Mouse (Mus musculus) embryonic facial prominence, embryonic 15.5 days (tissue): ENCODE measurements around the gene Tbc1d8. TPM values are rescaled to one million over a fixed set of nuclear protein-coding genes. Genes with fewer than 3 reads are reported as not detected.

ENCODE experiments used
- ATAC-seq: fragments of 200-750 bp; cut with Nextera tagmentation; 2 replicates; pipeline ENCODE4 v1.8.0; 2017; ENCODE audit warnings: low read depth, moderate TSS enrichment; ENCODE audit not compliant: insufficient number of reproducible peaks, low FRiP score, low TSS enrichment
- H3K27ac ChIP-seq: fragments of 300-500 bp; sonication (generic); replicated peaks from 2 replicates; pipeline ENCODE4 v1.5.1; 2015; ENCODE audit warnings: mild to moderate bottlenecking, inconsistent platforms
- H3K27me3 ChIP-seq: fragments of 300-500 bp; sonication (generic); 2 replicates; pipeline ENCODE4 v1.6.1; 2015; ENCODE audit warnings: inconsistent platforms
- H3K36me3 ChIP-seq: fragments of 300-500 bp; sonication (generic); 2 replicates; pipeline ENCODE4 v1.6.1; 2015; ENCODE audit warnings: mild to moderate bottlenecking, inconsistent platforms
- H3K4me1 ChIP-seq: fragments of 300-500 bp; sonication (generic); 2 replicates; pipeline ENCODE4 v1.6.1; 2015; ENCODE audit warnings: inconsistent platforms
- H3K4me2 ChIP-seq: fragments of 300-500 bp; sonication (generic); replicated peaks from 2 replicates; pipeline ENCODE4 v1.6.1; 2015; ENCODE audit warnings: mild to moderate bottlenecking, inconsistent platforms
- H3K4me3 ChIP-seq: fragments of 300-500 bp; sonication (generic); replicated peaks from 2 replicates; pipeline ENCODE4 v1.5.1; 2015; ENCODE audit warnings: mild to moderate bottlenecking, inconsistent platforms
- H3K9ac ChIP-seq: fragments of 300-500 bp; sonication (generic); 2 replicates; pipeline ENCODE4 v1.6.1; 2015; ENCODE audit warnings: inconsistent platforms
- H3K9me3 ChIP-seq: fragments of 300-500 bp; sonication (generic); replicated peaks from 2 replicates; pipeline ENCODE4 v1.6.1; 2016; ENCODE audit warnings: inconsistent platforms
- WGBS: fragments of 180-500 bp; shearing (Covaris S2); methylation state at CpG from one replicate; pipeline ENCODE4 v1.1.7; 2015; 5-methylcytosine and 5-hydroxymethylcytosine counted together
- polyA plus RNA-seq: library from polyadenylated mRNA; unstranded; fragments of >200 nt; fragmentation: Nextera tagmentation; extraction: Ambion mirVana; gene quantifications from 2 replicates; pipeline ENCODE4 v1.2.1, GENCODE M21; 2015

Gene Tbc1d8
- polyA plus RNA-seq, 1 experiment from 2014 or later = 12.7 TPM

DNA sequence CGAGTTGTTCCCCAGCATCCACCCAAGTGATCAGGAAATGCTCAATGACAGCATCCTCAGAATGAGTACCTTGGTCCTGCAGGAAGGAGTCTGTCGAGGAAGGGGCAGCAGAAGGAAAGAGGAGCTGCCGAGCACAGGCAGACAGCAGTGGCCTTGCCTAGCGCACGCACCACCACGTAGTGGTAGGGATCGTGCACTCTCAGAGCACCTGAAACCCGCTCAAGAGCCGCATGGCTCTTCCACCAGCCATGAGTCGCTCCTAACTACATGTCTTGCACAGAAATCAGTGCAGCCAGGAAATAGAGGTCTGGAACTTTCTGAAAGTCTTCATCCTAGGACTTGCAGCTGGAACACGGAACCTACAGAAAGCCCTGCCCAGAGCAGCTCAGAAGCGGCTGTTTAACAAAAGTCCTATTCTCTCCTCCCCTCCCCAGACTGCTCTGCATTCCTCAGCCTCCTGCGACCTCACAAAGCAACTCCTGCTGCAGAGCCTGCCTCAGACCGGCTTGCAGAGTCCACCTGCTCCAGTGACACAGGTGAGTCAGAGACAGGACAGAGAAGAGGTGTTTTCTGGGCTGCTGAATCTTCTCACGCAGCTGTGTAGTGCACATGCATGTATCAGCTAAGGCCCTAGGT lies 142.9 kb downstream of the Tbc1d8 start:
- H3K4me2 ChIP-seq = no peak overlapping the region
- no peak overlapping the region for H3K4me3 ChIP-seq
- no peaks in the 10 kb centered on the region for H3K36me3 ChIP-seq
- peaks cover 16% of the 10 kb centered on the region for H3K27me3 ChIP-seq
- 0 out of 2 replicates have a peak, but pooled peaks cover 3% of the 10 kb centered on the region for H3K4me1 ChIP-seq
- ATAC-seq = no peak
- no peak overlapping the region for H3K27ac ChIP-seq
- 24% methylated on average over 15 of the region's 15 CpGs for WGBS
- no peaks in the 10 kb centered on the region for H3K9me3 ChIP-seq
- H3K9ac ChIP-seq = no peak overlapping the region

DNA sequence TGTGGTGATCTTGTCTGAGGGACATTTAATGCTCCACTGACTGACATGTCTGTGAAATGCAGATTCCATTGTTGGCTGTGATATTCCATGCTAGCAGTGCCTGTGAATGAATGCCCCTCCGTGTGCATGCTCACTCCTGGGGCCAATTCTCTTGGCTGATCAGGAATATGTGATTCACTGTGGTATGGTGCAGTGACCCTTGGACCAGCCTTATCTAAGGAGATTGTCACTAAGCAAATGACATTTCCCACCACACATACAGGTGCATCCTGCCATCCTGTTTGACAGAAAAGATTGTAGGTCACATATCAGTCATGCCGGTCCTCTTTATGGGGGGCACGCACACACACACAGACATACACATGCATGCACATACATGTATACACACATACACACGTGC lies 146.1 kb downstream of the Tbc1d8 start:
- Histone ChIP-seq H3K9me3 (no peaks in the 10 kb centered on the region), H3K4me2 (no peak overlapping the region), H3K27ac (no peak overlapping the region), H3K4me3 (no peak overlapping the region), H3K36me3 (no peaks in the 10 kb centered on the region), H3K27me3 (peaks cover 9% of the 10 kb centered on the region), H3K4me1 (0 out of 2 replicates have a peak, but pooled peaks cover 3% of the 10 kb centered on the region), H3K9ac (no peak overlapping the region)
- no peak for ATAC-seq
- 87% methylated on average over 4 of the region's 4 CpGs for WGBS

DNA sequence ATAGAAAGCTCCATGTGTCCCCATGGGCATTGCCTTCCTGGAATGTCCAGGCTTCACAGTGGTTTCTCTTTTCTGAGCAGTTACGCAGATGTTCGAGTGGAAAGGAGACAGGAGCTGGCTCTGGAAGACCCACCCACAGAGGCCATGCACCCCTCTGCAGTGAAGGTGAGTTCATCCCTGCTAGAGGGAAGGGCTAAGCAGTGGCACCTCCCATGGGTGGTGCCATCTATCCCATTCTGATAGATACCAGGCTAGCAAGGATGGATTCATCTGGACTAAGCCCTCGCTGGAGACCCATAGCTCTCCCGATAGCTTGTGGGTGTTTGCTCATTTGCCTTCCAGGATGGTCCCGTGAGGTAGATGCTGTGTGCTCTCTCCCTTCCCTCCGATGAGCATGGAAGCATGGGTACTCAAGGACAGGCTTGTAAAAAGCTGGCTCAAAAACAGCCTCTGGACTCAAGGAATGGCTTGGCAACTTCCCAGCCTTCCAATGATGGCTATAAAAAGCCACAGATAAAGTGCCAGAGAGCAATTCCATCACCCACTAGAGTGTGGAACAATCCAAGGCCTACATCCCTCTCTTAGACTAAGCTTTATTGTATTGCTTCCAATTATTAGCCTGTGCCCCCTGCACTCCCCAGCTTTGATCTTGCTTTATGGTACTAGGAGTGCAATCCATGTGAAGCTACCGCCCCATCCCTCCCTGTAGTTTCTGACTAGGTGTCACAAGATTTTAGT lies 147.5 kb downstream of the Tbc1d8 start:
- 86% methylated on average over 7 of the region's 7 CpGs for WGBS

DNA sequence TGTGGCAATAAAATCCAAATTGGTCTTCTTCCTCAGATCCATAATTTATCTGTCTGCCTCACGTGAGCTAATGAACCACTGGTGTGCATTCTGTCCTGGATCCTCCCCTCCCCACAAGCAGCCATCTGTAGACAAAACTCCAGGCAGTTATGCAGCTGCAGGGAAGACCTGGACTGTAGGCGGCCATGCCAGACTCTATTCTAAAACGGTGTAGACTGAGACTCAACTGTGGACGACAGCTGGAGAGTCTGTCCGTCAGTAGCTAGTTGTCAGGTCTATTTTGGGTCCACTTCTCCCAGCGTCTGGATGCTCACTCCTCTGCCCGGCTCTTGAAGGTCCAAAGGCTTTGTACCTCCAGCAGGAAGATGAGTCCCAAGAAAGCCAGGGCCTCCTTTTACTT lies 151.0 kb downstream of the Tbc1d8 start:
- Histone ChIP-seq H3K27ac (no peak overlapping the region), H3K27me3 (no peaks in the 10 kb centered on the region), H3K9ac (no peak overlapping the region), H3K4me1 (0 out of 2 replicates have a peak, but pooled peaks cover 5% of the 10 kb centered on the region), H3K4me3 (no peak overlapping the region), H3K9me3 (no peaks in the 10 kb centered on the region), H3K36me3 (no peaks in the 10 kb centered on the region), H3K4me2 (no peak overlapping the region)
- no peak for ATAC-seq
- 60% methylated on average over 7 of the region's 7 CpGs for WGBS

More for the DNA sequence above, 147.5 kb downstream of the Tbc1d8 start:
- no peak for ATAC-seq
- H3K4me2 ChIP-seq = no peak overlapping the region
- no peak overlapping the region for H3K9ac ChIP-seq
- no peak overlapping the region for H3K4me3 ChIP-seq
- peaks cover 9% of the 10 kb centered on the region; the same call in 1 of the 2 replicates for H3K27me3 ChIP-seq
- no peaks in the 10 kb centered on the region for H3K9me3 ChIP-seq
- H3K36me3 ChIP-seq = no peaks in the 10 kb centered on the region
- 0 out of 2 replicates have a peak, but pooled peaks cover 3% of the 10 kb centered on the region for H3K4me1 ChIP-seq
- no peak overlapping the region for H3K27ac ChIP-seq

DNA sequence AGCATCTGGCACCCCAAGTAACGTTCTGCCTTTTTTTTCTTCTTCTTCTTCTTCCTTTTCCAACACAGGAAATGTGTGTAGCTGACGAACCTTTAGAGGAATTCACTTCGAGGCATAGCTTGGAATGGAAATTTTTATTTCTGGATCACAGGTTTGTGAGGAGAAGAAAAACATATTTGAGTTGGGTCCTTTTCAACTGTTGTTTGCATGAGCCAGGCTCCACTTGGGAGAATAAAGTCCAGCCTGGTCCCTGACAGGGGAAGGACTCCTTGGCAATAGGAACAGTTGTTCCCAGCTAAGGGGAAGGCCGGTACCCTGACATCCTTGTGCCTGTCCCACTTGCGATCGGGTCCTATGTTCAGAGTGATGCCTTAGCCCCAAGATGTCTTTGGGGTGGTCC lies 153.3 kb downstream of the Tbc1d8 start:
- Histone ChIP-seq H3K27me3 (no peaks in the 10 kb centered on the region), H3K4me3 (no peak overlapping the region), H3K4me2 (no peak overlapping the region), H3K4me1 (peaks cover 11% of the 10 kb centered on the region), H3K36me3 (no peaks in the 10 kb centered on the region), H3K9ac (no peak overlapping the region), H3K27ac (no peak overlapping the region), H3K9me3 (no peaks in the 10 kb centered on the region)
- ATAC-seq = no peak
- WGBS = 73% methylated on average over 6 of the region's 6 CpGs

DNA sequence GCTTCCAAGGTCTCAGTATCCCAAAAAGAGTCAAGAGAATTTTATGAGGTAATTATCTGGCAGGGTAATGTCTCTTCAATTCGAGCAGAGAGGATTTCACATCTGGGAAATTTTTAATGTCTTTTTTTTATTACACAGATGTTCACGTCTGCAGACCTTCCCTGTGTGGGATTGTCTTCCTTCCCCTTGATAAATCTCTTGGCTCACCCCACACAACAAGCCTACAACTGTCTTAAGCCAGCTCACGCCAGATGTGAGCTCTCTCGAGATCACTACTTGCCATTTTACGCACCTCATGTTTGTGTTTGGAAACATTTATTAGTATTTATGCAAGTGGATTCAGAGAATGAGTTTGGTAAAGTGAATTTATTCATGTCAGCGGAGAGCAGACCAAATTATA lies 156.6 kb downstream of the Tbc1d8 start:
- Histone ChIP-seq H3K9ac (no peak overlapping the region), H3K9me3 (no peaks in the 10 kb centered on the region), H3K4me2 (no peak overlapping the region), H3K36me3 (no peaks in the 10 kb centered on the region), H3K4me3 (no peak overlapping the region), H3K27me3 (no peaks in the 10 kb centered on the region), H3K4me1 (peaks cover 34% of the 10 kb centered on the region), H3K27ac (peak overlapping the region; percentile 52)
- 43% methylated on average over 6 of the region's 6 CpGs for WGBS
- no peak for ATAC-seq

Other genes starting within 250 kb of the Tbc1d8 start
- 525 and 532 TPM in 2 replicates for gene Rpl31, start 110.9 kb downstream of the Tbc1d8 start, polyA plus RNA-seq
- 19.4 and 21.2 TPM in 2 replicates for gene Cnot11, start 56.2 kb upstream of the Tbc1d8 start, polyA plus RNA-seq
- gene Rnf149, start 98.7 kb upstream of the Tbc1d8 start, polyA plus RNA-seq = 36.0 and 36.7 TPM in 2 replicates
- gene Creg2, start 172.7 kb upstream of the Tbc1d8 start, polyA plus RNA-seq = 0.46 and 0.47 TPM in 2 replicates
- 3.2 and 3.7 TPM in 2 replicates for gene Rfx8, start 242.2 kb upstream of the Tbc1d8 start, polyA plus RNA-seq